ENCODE assay signal across 9 mouse cellular contexts in genomic region chr5:144040720-144041364, GRCm38 (mm10). TPM values are rescaled to one million over a fixed set of nuclear protein-coding genes. Genes with fewer than 3 reads are reported as not detected.
DNase-seq lines count a peak whose midpoint lies in the region; ATAC-seq and TF ChIP-seq lines count a peak whose summit lies in the region.
"Had no signal": no experiment of that assay in that cellular context is flagged by ENCODE, and none has a peak within 500 bp of the region (broad histone marks: within the 10 kb centered on the region; RNA-seq: fewer than 3 reads in every experiment).

No protein-coding gene starts in this region.

- no peak overlapping the region for H3K4me2 ChIP-seq in midbrain, embryonic 15.5 days
- no peak overlapping the region for H3K4me2 ChIP-seq in limb, embryonic 14.5 days (replicated peaks; ENCODE audit: low read depth, low read length, severe bottlenecking)
- H3K4me2 ChIP-seq: embryonic facial prominence, embryonic 12.5 days had no signal

- TF ChIP-seq POLR2A in limb, embryonic 14.5 days (IDR thresholded peaks at IDR 0.05; ENCODE audit: borderline replicate concordance, extremely low read depth, insufficient read depth, insufficient read length), result no peak

- DNase-seq in midbrain, embryonic 10.5 days (ENCODE audit: low spot score), result peak; percentile 68
- peak; percentile 86 to 90 for DNase-seq in cerebellum, postnatal 10 days
- DNase-seq in gastrocnemius, postnatal 25 days, result peak; percentile 41
- DNase-seq in kidney, adult 8-10 months, result peak; percentile 42 to 74
- peak; percentile 56 for DNase-seq in limb, embryonic 14.5 days (ENCODE audit: low spot score)
- DNase-seq in naive thymus-derived CD4-positive, alpha-beta T cell, adult 2 months (ENCODE audit: low read depth), result peak; percentile 81
- DNase-seq in spleen, postnatal 4 days (ENCODE audit: low spot score in 2 of 2), result peak; percentile 71 to 90

- no peak overlapping the region for H3K4me3 ChIP-seq in midbrain, embryonic 10.5 days
- no peak overlapping the region for H3K4me3 ChIP-seq in midbrain, embryonic 15.5 days
- H3K4me3 ChIP-seq in limb, embryonic 14.5 days (replicated peaks; ENCODE audit: low read length), result no peak overlapping the region
- H3K4me3 ChIP-seq: embryonic facial prominence, embryonic 12.5 days had no signal

- no peak for ATAC-seq in midbrain, embryonic 15.5 days (replicated peaks)
- ATAC-seq in limb, embryonic 14.5 days (ENCODE audit: low FRiP score, low read depth), result no peak

- H3K4me1 ChIP-seq in midbrain, embryonic 10.5 days, result no peaks in the 10 kb centered on the region
- no peaks in the 10 kb centered on the region for H3K4me1 ChIP-seq in midbrain, embryonic 15.5 days
- no peaks in the 10 kb centered on the region for H3K4me1 ChIP-seq in limb, embryonic 14.5 days (ENCODE audit: control insufficient read depth, insufficient read depth, low read length)
- H3K4me1 ChIP-seq: embryonic facial prominence, embryonic 12.5 days had no signal

- H3K27ac ChIP-seq in midbrain, embryonic 10.5 days (replicated peaks), result no peak overlapping the region
- H3K27ac ChIP-seq in midbrain, embryonic 15.5 days, result no peak overlapping the region
- H3K27ac ChIP-seq in limb, embryonic 14.5 days (replicated peaks; ENCODE audit: low read depth, low read length), result no peak overlapping the region
- H3K27ac ChIP-seq: embryonic facial prominence, embryonic 12.5 days had no signal

- H3K36me3 ChIP-seq in midbrain, embryonic 10.5 days, result no peaks in the 10 kb centered on the region
- H3K36me3 ChIP-seq in midbrain, embryonic 15.5 days (replicated peaks), result no peaks in the 10 kb centered on the region
- no peaks in the 10 kb centered on the region for H3K36me3 ChIP-seq in limb, embryonic 14.5 days (ENCODE audit: control insufficient read depth, insufficient read depth, low read length)
- H3K36me3 ChIP-seq: embryonic facial prominence, embryonic 12.5 days had no signal

- H3K9ac ChIP-seq in midbrain, embryonic 15.5 days, result no peak overlapping the region
- no peak overlapping the region for H3K9ac ChIP-seq in limb, embryonic 14.5 days (ENCODE audit: low read depth, low read length, severe bottlenecking)
- H3K9ac ChIP-seq: embryonic facial prominence, embryonic 12.5 days had no signal

- H3K27me3 ChIP-seq in midbrain, embryonic 10.5 days (ENCODE audit: low read depth, poor library complexity, severe bottlenecking), result no peaks in the 10 kb centered on the region
- no peaks in the 10 kb centered on the region for H3K27me3 ChIP-seq in midbrain, embryonic 15.5 days (replicated peaks)
- H3K27me3 ChIP-seq in limb, embryonic 14.5 days (ENCODE audit: control insufficient read depth, insufficient read depth, low read length), result no peaks in the 10 kb centered on the region
- H3K27me3 ChIP-seq: embryonic facial prominence, embryonic 12.5 days had no signal

- H3K9me3 ChIP-seq in midbrain, embryonic 10.5 days (replicated peaks), result peaks cover 11% of the 10 kb centered on the region; the same call in 1 of the 2 replicates
- no peaks in the 10 kb centered on the region for H3K9me3 ChIP-seq in midbrain, embryonic 15.5 days
- H3K9me3 ChIP-seq in limb, embryonic 14.5 days (ENCODE audit: control insufficient read depth, low read length), result no peaks in the 10 kb centered on the region
- H3K9me3 ChIP-seq: embryonic facial prominence, embryonic 12.5 days had no signal

- WGBS in midbrain, embryonic 10.5 days, result 47% methylated on average over 11 of the region's 11 CpGs
- 44% methylated on average over 11 of the region's 11 CpGs for WGBS in midbrain, embryonic 15.5 days
- 43% methylated on average over 11 of the region's 11 CpGs for WGBS in limb, embryonic 14.5 days

RNA-seq across cellular contexts. Expression of gene Ocm, which starts 14.4 kb away (rescaled TPM):
- not detected in 2 replicates for polyA plus RNA-seq in midbrain, embryonic 10.5 days (2016; fragmentation: Nextera tagmentation; extraction: Ambion mirVana)
- not detected in 2 replicates for polyA plus RNA-seq in midbrain, embryonic 15.5 days (2015; fragmentation: Nextera tagmentation; extraction: Ambion mirVana)
- not detected for total RNA-seq in gastrocnemius, postnatal 25 days (2021)
- not detected in 2 replicates for polyA plus RNA-seq in limb, embryonic 14.5 days (2012; rRNA removed)
- polyA plus RNA-seq in limb, embryonic 14.5 days (2014; fragmentation: Nextera tagmentation; extraction: Ambion mirVana), result not detected in 2 replicates
- polyA plus RNA-seq: embryonic facial prominence, embryonic 12.5 days had no signal

RNA-seq across cellular contexts. Expression of gene Ccz1, which starts 26.2 kb away (rescaled TPM):
- 105 TPM in 2 replicates for polyA plus RNA-seq in midbrain, embryonic 10.5 days (2016; fragmentation: Nextera tagmentation; extraction: Ambion mirVana)
- polyA plus RNA-seq in midbrain, embryonic 15.5 days (2015; fragmentation: Nextera tagmentation; extraction: Ambion mirVana), result 75.2 and 77.7 TPM in 2 replicates
- total RNA-seq in gastrocnemius, postnatal 25 days (2021), result 10 to 100 TPM; 33.5 to 38.0 TPM
- 39.9 and 48.2 TPM in 2 replicates for polyA plus RNA-seq in limb, embryonic 14.5 days (2012; rRNA removed)
- 72.7 and 77.1 TPM in 2 replicates for polyA plus RNA-seq in limb, embryonic 14.5 days (2014; fragmentation: Nextera tagmentation; extraction: Ambion mirVana)

RNA-seq across cellular contexts. Expression of gene Lmtk2, which starts 59.4 kb away (rescaled TPM):
- 4.5 and 5.4 TPM in 2 replicates for polyA plus RNA-seq in midbrain, embryonic 10.5 days (2016; fragmentation: Nextera tagmentation; extraction: Ambion mirVana)
- 10.1 and 10.4 TPM in 2 replicates for polyA plus RNA-seq in midbrain, embryonic 15.5 days (2015; fragmentation: Nextera tagmentation; extraction: Ambion mirVana)
- total RNA-seq in gastrocnemius, postnatal 25 days (2021), result 10 to 100 TPM; 17.0 to 17.3 TPM
- 8.2 and 10.1 TPM in 2 replicates for polyA plus RNA-seq in limb, embryonic 14.5 days (2012; rRNA removed)
- 3.6 and 4.3 TPM in 2 replicates for polyA plus RNA-seq in limb, embryonic 14.5 days (2014; fragmentation: Nextera tagmentation; extraction: Ambion mirVana)
